Mouse (Mus musculus): ENCODE measurements around the gene P3h4.

DNA sequence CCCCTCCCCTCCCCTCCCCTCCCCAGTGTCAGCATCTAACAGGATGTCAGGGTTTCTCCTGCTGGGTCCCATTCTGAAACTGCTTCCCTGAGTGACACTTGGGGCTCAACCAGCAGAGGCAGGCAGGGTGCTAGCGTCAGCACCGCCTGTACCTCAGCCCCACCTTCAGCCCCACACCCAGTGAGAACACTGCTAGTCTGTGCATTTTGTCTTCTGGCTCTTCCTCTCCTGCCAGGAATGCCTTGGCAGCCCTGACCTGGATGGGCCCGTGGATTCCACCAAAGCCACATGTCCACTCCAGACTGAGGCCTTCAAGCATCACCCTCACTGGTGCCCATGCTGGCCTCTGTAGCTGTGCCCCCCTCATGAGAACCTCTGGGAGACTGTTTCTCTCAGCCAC, 5.0 kb downstream of the P3h4 start:
- TF ChIP-seq POLR2A (IDR thresholded peaks at IDR 0.05; ENCODE audit: borderline replicate concordance, insufficient read depth, low read length): no peak
- no peak for TF ChIP-seq CTCF (IDR thresholded peaks at IDR 0.05; ENCODE audit: borderline replicate concordance, insufficient read depth, low read depth, low read length)

Measured in cerebellum, adult 2 months (tissue).